Mouse (Mus musculus) lung, embryonic 15.5 days (tissue): ENCODE data around the gene Cdk11b. TPM values are rescaled to one million over a fixed set of nuclear protein-coding genes. Genes with fewer than 3 reads are reported as not detected.

Source experiments
- polyA plus RNA-seq: library from polyadenylated mRNA; unstranded; fragments of >200 nt; fragmentation: Nextera tagmentation; extraction: Ambion mirVana; gene quantifications from 2 replicates; pipeline ENCODE4 v1.2.1, GENCODE M21; 2015

Gene Cdk11b
- polyA plus RNA-seq, 1 experiment from 2014 or later: 53.6 TPM

Other genes with a start within 250 kb of the Cdk11b start
- 0.07 TPM in 1 of 2 replicates, not detected in the other for gene Gabrd, start 226.7 kb upstream of the Cdk11b start, polyA plus RNA-seq
- 1.8 and 2.1 TPM in 2 replicates for gene Cfap74, start 215.7 kb upstream of the Cdk11b start, polyA plus RNA-seq
- gene Tmem52, start 155.7 kb upstream of the Cdk11b start, polyA plus RNA-seq: 0.18 and 0.27 TPM in 2 replicates
- gene Gnb1, start 133.5 kb upstream of the Cdk11b start, polyA plus RNA-seq: 527 and 534 TPM in 2 replicates
- gene Nadk, start 62.5 kb upstream of the Cdk11b start, polyA plus RNA-seq: 76.3 and 77.6 TPM in 2 replicates
- 6.4 and 6.5 TPM in 2 replicates for gene Slc35e2, start 23.4 kb upstream of the Cdk11b start, polyA plus RNA-seq
- gene Gm10563, start 20.6 kb downstream of the Cdk11b start, polyA plus RNA-seq: not detected in 2 replicates
- gene Mmp23, start 28.5 kb downstream of the Cdk11b start, polyA plus RNA-seq: 41.7 and 47.8 TPM in 2 replicates
- gene Mib2, start 44.3 kb downstream of the Cdk11b start, polyA plus RNA-seq: 27.6 and 29.1 TPM in 2 replicates
- 4.3 and 4.9 TPM in 2 replicates for gene Fndc10, start 69.5 kb downstream of the Cdk11b start, polyA plus RNA-seq
- 147 and 150 TPM in 2 replicates for gene Ssu72, start 79.9 kb downstream of the Cdk11b start, polyA plus RNA-seq
- gene Tmem240, start 109.9 kb downstream of the Cdk11b start, polyA plus RNA-seq: 0.44 and 0.59 TPM in 2 replicates
- 84.7 and 90.0 TPM in 2 replicates for gene Atad3a, start 136.2 kb downstream of the Cdk11b start, polyA plus RNA-seq
- gene Vwa1, start 149.8 kb downstream of the Cdk11b start, polyA plus RNA-seq: 10.5 and 11.0 TPM in 2 replicates
- gene Tmem88b, start 161.0 kb downstream of the Cdk11b start, polyA plus RNA-seq: 0.16 and 0.26 TPM in 2 replicates
- gene Ankrd65, start 165.6 kb downstream of the Cdk11b start, polyA plus RNA-seq: 0.20 TPM in 1 of 2 replicates, not detected in the other
- gene Mrpl20, start 178.0 kb downstream of the Cdk11b start, polyA plus RNA-seq: 193 and 228 TPM in 2 replicates
- 152 and 169 TPM in 2 replicates for gene Ccnl2, start 187.6 kb downstream of the Cdk11b start, polyA plus RNA-seq
- gene Aurkaip1, start 206.4 kb downstream of the Cdk11b start, polyA plus RNA-seq: 143 and 146 TPM in 2 replicates
- gene Mxra8, start 214.8 kb downstream of the Cdk11b start, polyA plus RNA-seq: 194 and 223 TPM in 2 replicates
- 14.0 and 14.7 TPM in 2 replicates for gene Dvl1, start 222.5 kb downstream of the Cdk11b start, polyA plus RNA-seq
- gene Tas1r3, start 238.5 kb downstream of the Cdk11b start, polyA plus RNA-seq: 0.34 and 0.36 TPM in 2 replicates
- 14.5 and 15.2 TPM in 2 replicates for gene Cptp, start 244.6 kb downstream of the Cdk11b start, polyA plus RNA-seq
- 77.7 and 80.5 TPM in 2 replicates for gene Ints11, start 244.7 kb downstream of the Cdk11b start, polyA plus RNA-seq